Mouse (Mus musculus) CH12.LX (cell line): ENCODE results near the gene Dydc2. TPM values are rescaled to one million over a fixed set of nuclear protein-coding genes. Genes with fewer than 3 reads are reported as not detected.

Experiments used
- DNase-seq: peaks from one replicate; pipeline ENCODE4 v3.0.0-alpha.2; 2013; ENCODE audit errors: extremely low read depth
- H3K27ac ChIP-seq: 2 replicates; pipeline ENCODE4 v1.5.1; 2012; ENCODE audit warnings: low read depth, mild to moderate bottlenecking, control low read depth, moderate library complexity; ENCODE audit not compliant: insufficient read depth
- H3K27me3 ChIP-seq: replicated peaks from 2 replicates; pipeline ENCODE3; 2012; ENCODE audit warnings: inconsistent platforms
- H3K36me3 ChIP-seq, 2 experiments: replicated peaks in 1 of 2; 2 replicates each; pipeline versions ENCODE3 to v1.6.1; 2012; ENCODE audit warnings: inconsistent platforms in 1 of 2, low read length in 1 of 2, mild to moderate bottlenecking in 1 of 2, mixed read lengths in 1 of 2, moderate library complexity in 1 of 2; ENCODE audit not compliant: control insufficient read depth in 1 of 2, insufficient read depth in 1 of 2
- H3K4me1 ChIP-seq, 2 experiments: 2 replicates each; pipeline ENCODE4 v1.6.1; 2012; ENCODE audit warnings: inconsistent platforms in 1 of 2, moderate library complexity in 1 of 2; ENCODE audit not compliant: insufficient read depth in 2 of 2, control insufficient read depth in 1 of 2
- H3K4me2 ChIP-seq: 2 replicates; pipeline ENCODE4 v1.6.1; 2012; ENCODE audit warnings: low read depth, mild to moderate bottlenecking, control low read depth; ENCODE audit not compliant: poor library complexity, insufficient read depth, severe bottlenecking
- H3K4me3 ChIP-seq, 3 experiments: fragments of 150-350 bp in 1 of 3; sonication (generic) in 1 of 3; replicated peaks in 1 of 3; 2 replicates each; pipeline versions ENCODE3 to v1.5.1; 2011 to 2012; ENCODE audit warnings: low read depth in 2 of 3, low read length in 2 of 3, mild to moderate bottlenecking in 2 of 3, moderate library complexity in 2 of 3, control low read depth in 1 of 3, improper control_type of control experiment in 1 of 3, inconsistent platforms in 1 of 3, mixed read lengths in 1 of 3; ENCODE audit not compliant: poor library complexity in 1 of 3
- H3K79me2 ChIP-seq: replicated peaks from 2 replicates; pipeline ENCODE4 v1.6.1; 2012; ENCODE audit warnings: mild to moderate bottlenecking, moderate library complexity; ENCODE audit not compliant: control insufficient read depth, poor library complexity, insufficient read depth, severe bottlenecking; ENCODE audit errors: extremely low read depth
- H3K9ac ChIP-seq: 2 replicates; pipeline ENCODE4 v1.6.1; 2012; ENCODE audit warnings: low read depth, mild to moderate bottlenecking, control low read depth, moderate library complexity; ENCODE audit not compliant: insufficient read depth
- H3K9me3 ChIP-seq: replicated peaks from 2 replicates; pipeline ENCODE3; 2012; ENCODE audit warnings: low read length, inconsistent platforms, mixed read lengths
- BHLHE40 ChIP-seq: IDR thresholded peaks from 2 replicates; pipeline ENCODE4 v1.6.1; 2011; ENCODE audit warnings: mild to moderate bottlenecking, low read depth, low read length, improper control_type of control experiment
- ELF1 ChIP-seq: IDR thresholded peaks from 2 replicates; pipeline ENCODE4 v1.6.1; 2014; ENCODE audit warnings: low read depth, mild to moderate bottlenecking, inconsistent platforms, low read length, improper control_type of control experiment
- EP300 ChIP-seq: IDR thresholded peaks from 2 replicates; pipeline ENCODE4 v1.6.1; 2011; ENCODE audit warnings: low read length, improper control_type of control experiment
- ETS1 ChIP-seq: conservative IDR thresholded peaks from 2 replicates; pipeline ENCODE4 v1.6.1; 2012; ENCODE audit warnings: low read depth, mild to moderate bottlenecking, inconsistent platforms, low read length, improper control_type of control experiment, moderate library complexity
- HCFC1 ChIP-seq: IDR thresholded peaks from 2 replicates; pipeline ENCODE4 v1.6.1; 2012; ENCODE audit warnings: low read depth, mild to moderate bottlenecking, inconsistent platforms, low read length, improper control_type of control experiment
- JUN ChIP-seq: IDR thresholded peaks from 2 replicates; pipeline ENCODE4 v1.6.1; 2011; ENCODE audit warnings: low read depth, mild to moderate bottlenecking, low read length, improper control_type of control experiment, moderate library complexity; ENCODE audit not compliant: insufficient read depth
- JUND ChIP-seq: conservative IDR thresholded peaks from 2 replicates; pipeline ENCODE4 v1.6.1; 2011; ENCODE audit warnings: low read depth, low read length, improper control_type of control experiment
- MAFK ChIP-seq: IDR thresholded peaks from 2 replicates; pipeline ENCODE4 v1.6.1; 2011; ENCODE audit warnings: low read length, improper control_type of control experiment; ENCODE audit not compliant: insufficient replicate concordance
- MEF2A ChIP-seq: IDR thresholded peaks from 2 replicates; pipeline ENCODE4 v1.6.1; 2014; ENCODE audit warnings: low read depth, mild to moderate bottlenecking, inconsistent platforms, low read length, improper control_type of control experiment, borderline replicate concordance
- MXI1 ChIP-seq: IDR thresholded peaks from 2 replicates; pipeline ENCODE4 v1.6.1; 2011; ENCODE audit warnings: mild to moderate bottlenecking, low read depth, low read length, improper control_type of control experiment
- NELFE ChIP-seq: IDR thresholded peaks from 2 replicates; pipeline ENCODE4 v1.6.1; 2011; ENCODE audit warnings: low read depth, low read length, improper control_type of control experiment
- RCOR1 ChIP-seq: conservative IDR thresholded peaks from 2 replicates; pipeline ENCODE4 v1.6.1; 2012; ENCODE audit warnings: low read depth, mild to moderate bottlenecking, inconsistent platforms, low read length, improper control_type of control experiment
- SIN3A ChIP-seq: IDR thresholded peaks from 2 replicates; pipeline ENCODE4 v1.6.1; 2012; ENCODE audit warnings: low read length, improper control_type of control experiment, inconsistent platforms
- TCF12 ChIP-seq: IDR thresholded peaks from 2 replicates; pipeline ENCODE4 v1.6.1; 2014; ENCODE audit warnings: low read depth, mild to moderate bottlenecking, inconsistent platforms, low read length, improper control_type of control experiment
- USF1 ChIP-seq: IDR thresholded peaks from 2 replicates; pipeline ENCODE4 v1.6.1; 2014; ENCODE audit warnings: low read depth, mild to moderate bottlenecking, inconsistent platforms, low read length, improper control_type of control experiment
- ZC3H11A ChIP-seq: IDR thresholded peaks from 2 replicates; pipeline ENCODE4 v1.6.1; 2012; ENCODE audit warnings: low read depth, mild to moderate bottlenecking, inconsistent platforms, low read length, improper control_type of control experiment
- dilution Hi-C: fragments of 300-500 bp; cut with MboI; formaldehyde crosslinking; loops from 2 replicates; pipeline ENCODE4 v1.14.3; 2020; ENCODE audit warnings: low sequenced_read_pairs; ENCODE audit not compliant: extremely low pct_unique_long_range_greater_than_20kb, extremely low pct_ligation_motif_present
- in situ Hi-C: fragments of 300-500 bp; cut with MboI; formaldehyde crosslinking; loops from 3 replicates; pipeline ENCODE4 v1.14.3; 2019; ENCODE audit warnings: low sequenced_read_pairs, low pct_ligation_motif_present, low pct_unique_long_range_greater_than_20kb, mixed read lengths
- polyA plus RNA-seq: library from polyadenylated mRNA; unstranded; fragments of >175 nt; gene quantifications from 2 replicates; pipeline ENCODE4 v1.2.1, GENCODE M21; 2012; ENCODE audit warnings: low read depth; ENCODE audit not compliant: insufficient read length
- total RNA-seq, 2 experiments: library from RNA; depleted of rRNA; stranded (reverse); fragments of 300-350 nt in 1 of 2; fragments of >200 nt in 1 of 2; gene quantifications; 2 replicates each; pipeline ENCODE4 v1.2.3; 2012 to 2014

The Dydc2 gene
- total and polyA plus RNA-seq, 3 experiments = 0.67 TPM; not detected in 2

DNA sequence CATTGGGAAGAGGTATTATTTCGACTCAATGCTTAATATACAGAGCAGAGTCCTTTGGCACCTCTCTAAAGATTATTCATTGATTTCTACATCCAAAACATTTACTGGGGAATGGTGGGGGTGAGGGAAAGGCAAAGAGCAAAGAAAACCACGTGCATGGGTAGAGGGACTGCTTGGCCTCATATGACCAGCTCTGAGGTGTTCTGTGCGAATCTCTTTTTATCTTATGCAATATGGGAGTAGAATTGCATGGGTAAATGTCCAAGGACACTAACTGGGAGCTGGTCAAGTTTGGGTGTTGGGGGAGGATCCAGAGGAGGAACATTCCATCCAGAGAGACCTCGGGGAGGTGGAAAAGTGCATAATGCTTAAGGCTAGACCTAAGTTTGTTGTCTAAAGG is 43.9 kb upstream of the Dydc2 start:
- in situ Hi-C loops (no loop called here), dilution Hi-C loops (no loop called here)

GRCm38 (mm10) chr14:41111031-41111668 is 42.1 kb upstream of the Dydc2 start:
- DNase-seq = peak; percentile 72
- H3K79me2 ChIP-seq = no peaks in the 10 kb centered on the region
- peaks cover 14 to 33% of the 10 kb centered on the region in 2 experiments for H3K4me1 ChIP-seq
- in situ Hi-C loops = no loop called here
- no peak overlapping the region for H3K9ac ChIP-seq
- H3K27me3 ChIP-seq = no peaks in the 10 kb centered on the region
- H3K9me3 ChIP-seq = no peaks in the 10 kb centered on the region
- no peak overlapping the region for H3K27ac ChIP-seq
- peak; percentile 83; the same call in 1 of the 2 replicates for TF ChIP-seq MEF2A
- peak; percentile 57 for TF ChIP-seq JUN
- peak; percentile 47 for TF ChIP-seq BHLHE40
- no peak for TF ChIP-seq MXI1
- peak; percentile 62; the same call in 1 of the 2 replicates for TF ChIP-seq EP300
- peak; percentile 47; the same call in 1 of the 2 replicates for TF ChIP-seq TCF12
- TF ChIP-seq ETS1 = peak; percentile 72
- TF ChIP-seq JUND = no peak; the same call in 1 of the 2 replicates
- no peak for TF ChIP-seq ZC3H11A
- H3K36me3 ChIP-seq = no peaks in the 10 kb centered on the region
- H3K4me3 ChIP-seq = no peak overlapping the region
- dilution Hi-C loops = no loop called here
- H3K4me2 ChIP-seq = 0 out of 2 replicates have a peak overlapping the region, but pooled peaks have one; percentile 19

More for the DNA sequence above, 43.9 kb upstream of the Dydc2 start:
- H3K4me1 ChIP-seq = peaks cover 14 to 36% of the 10 kb centered on the region in 2 experiments
- no peak overlapping the region for H3K4me2 ChIP-seq
- DNase-seq = no peak
- no peak overlapping the region for H3K9ac ChIP-seq
- H3K27me3 ChIP-seq = no peaks in the 10 kb centered on the region
- TF ChIP-seq MAFK (no peak), HCFC1 (no peak), USF1 (no peak), MEF2A (no peak), SIN3A (no peak), NELFE (no peak), ELF1 (no peak), RCOR1 (no peak), JUND (no peak), MXI1 (no peak), ZC3H11A (no peak)
- no peaks in the 10 kb centered on the region for H3K9me3 ChIP-seq
- H3K27ac ChIP-seq = no peak overlapping the region
- H3K79me2 ChIP-seq = no peaks in the 10 kb centered on the region
- H3K36me3 ChIP-seq = no peaks in the 10 kb centered on the region
- H3K4me3 ChIP-seq = no peak overlapping the region
